Mouse (Mus musculus): ENCODE results near the gene Kri1. TPM values are rescaled to one million over a fixed set of nuclear protein-coding genes. Genes with fewer than 3 reads are reported as not detected.

Kri1 gene
- polyA plus RNA-seq, 1 experiment from 2014 or later, result 16.3 TPM

DNA sequence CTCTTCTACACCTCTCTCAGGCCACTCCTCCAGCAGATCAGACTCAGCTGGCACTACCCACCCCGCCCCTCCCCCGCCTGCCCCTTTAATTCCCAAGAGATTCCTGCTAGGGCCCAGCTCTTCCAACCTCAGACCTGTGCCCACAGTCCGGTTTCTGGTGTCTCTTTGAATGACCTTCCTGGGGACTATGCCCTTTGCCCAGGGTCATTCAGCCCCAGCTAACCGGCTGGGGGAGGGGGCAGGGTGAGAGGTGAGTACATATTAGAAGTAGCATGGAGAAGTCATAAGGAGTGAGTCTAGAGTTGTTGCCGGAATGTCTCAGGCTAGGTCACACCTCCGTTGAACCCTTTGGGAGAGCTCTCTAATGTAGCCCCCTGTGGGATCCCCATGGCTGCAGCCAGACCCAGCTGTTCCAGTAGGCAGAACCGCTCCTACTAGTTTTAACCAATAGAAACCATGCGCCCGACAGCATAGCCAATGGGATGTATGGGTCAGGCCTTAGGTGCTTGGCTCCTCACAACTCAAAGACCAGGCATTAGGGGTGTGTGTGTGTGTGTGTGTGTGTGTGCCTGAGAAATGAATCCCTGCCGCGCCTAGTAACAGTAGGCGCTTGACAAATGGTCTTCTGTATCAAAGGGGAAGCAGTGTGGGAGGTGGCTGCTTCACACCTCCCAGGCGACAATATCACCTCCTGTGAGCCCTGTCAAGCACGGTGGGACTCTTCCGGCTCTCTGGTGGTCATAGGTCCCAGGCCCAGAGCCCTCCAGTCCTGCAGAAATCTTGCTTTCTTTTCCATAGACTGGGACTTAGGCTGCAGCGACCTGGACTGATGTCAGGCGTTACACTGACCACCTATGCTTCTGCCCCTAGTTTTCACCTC is 37.9 kb downstream of the Kri1 start:
- Histone ChIP-seq H3K36me3 (ENCODE audit: control insufficient read depth, insufficient read depth, low read length) (no peaks in the 10 kb centered on the region), H3K9ac (ENCODE audit: low read length) (no peak overlapping the region), H3K4me1 (replicated peaks; ENCODE audit: control insufficient read depth, insufficient read depth, low read length) (peaks cover 2% of the 10 kb centered on the region; the same call in 1 of the 2 replicates), H3K9me3 (ENCODE audit: control insufficient read depth, low read length) (no peaks in the 10 kb centered on the region), H3K27me3 (ENCODE audit: control insufficient read depth, insufficient read depth, low read length) (peaks cover 53% of the 10 kb centered on the region), H3K4me2 (ENCODE audit: low read depth, low read length, severe bottlenecking) (no peak overlapping the region), H3K27ac (ENCODE audit: low read depth, low read length) (no peak overlapping the region), H3K4me3 (ENCODE audit: low read depth, low read length) (no peak overlapping the region)
- no peak for DNase-seq (ENCODE audit: low spot score)
- WGBS, result 37% methylated on average over 17 of the region's 17 CpGs
- no peak for ATAC-seq (replicated peaks; ENCODE audit: low FRiP score)

DNA sequence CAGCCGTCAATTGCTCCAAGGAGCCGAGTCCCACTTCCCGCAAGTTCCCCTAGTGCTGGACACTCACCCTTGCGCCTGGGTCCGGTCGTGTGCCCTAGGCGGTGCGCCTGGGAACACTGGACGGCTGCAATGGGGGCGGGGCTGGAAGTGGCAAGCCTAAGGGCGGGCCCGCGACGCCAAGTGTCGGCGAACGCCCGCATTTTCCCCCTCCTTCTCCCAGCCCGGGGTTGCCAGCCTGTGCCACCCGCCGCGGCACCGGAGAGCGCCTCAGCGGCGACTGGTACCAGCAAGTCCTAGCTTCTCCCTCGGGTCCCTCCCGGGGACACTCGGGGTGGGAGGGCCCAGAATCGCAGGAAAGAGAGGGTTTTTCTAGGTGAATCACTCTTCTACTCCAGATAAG is 39.4 kb downstream of the Kri1 start, which contains the start of gene S1pr5:
Gene S1pr5, minus strand, starts transcription at position 118 of the 400 bp plus-strand sequence.
- Histone ChIP-seq H3K4me2 (ENCODE audit: low read depth, low read length, severe bottlenecking) (no peak within 1 kb of the TSS), H3K4me1 (replicated peaks; ENCODE audit: control insufficient read depth, insufficient read depth, low read length) (peaks cover 10% of the 10 kb centered on the region; the same call in 1 of the 2 replicates), H3K27ac (ENCODE audit: low read depth, low read length) (no peak within 1 kb of the TSS), H3K27me3 (ENCODE audit: control insufficient read depth, insufficient read depth, low read length) (peaks cover 69% of the 10 kb centered on the region), H3K9ac (ENCODE audit: low read length) (no peak within 1 kb of the TSS), H3K9me3 (ENCODE audit: control insufficient read depth, low read length) (no peaks in the 10 kb centered on the region), H3K36me3 (ENCODE audit: control insufficient read depth, insufficient read depth, low read length) (no peaks in the 10 kb centered on the region), H3K4me3 (ENCODE audit: low read depth, low read length) (peak within 1 kb of the TSS; percentile 2; the same call in 1 of the 2 replicates)
- DNase-seq (ENCODE audit: low spot score) (no peak), ATAC-seq (replicated peaks; ENCODE audit: low FRiP score) (no peak)
- under 1% methylated on average over 30 of the region's 30 CpGs for WGBS

DNA sequence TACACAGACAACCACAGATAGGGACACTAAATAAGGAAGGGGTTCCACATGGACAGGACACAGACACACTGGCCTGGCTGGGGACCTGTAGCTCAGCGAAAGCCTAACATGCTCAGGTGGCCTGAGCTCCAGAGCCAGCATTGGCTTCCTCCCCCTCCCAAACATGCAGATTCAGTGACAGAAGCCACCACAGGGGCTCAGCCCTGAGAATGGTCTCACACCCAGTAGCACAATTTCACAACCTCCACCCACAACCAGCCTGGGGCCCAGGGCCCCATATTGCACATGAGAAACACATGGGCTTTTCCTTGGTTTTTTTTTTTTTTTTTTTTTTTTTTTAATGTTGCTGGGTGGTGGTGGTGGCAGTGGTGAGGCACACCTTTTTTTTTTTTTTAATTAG is 41.4 kb downstream of the Kri1 start:
- peaks cover 82% of the 10 kb centered on the region for H3K27me3 ChIP-seq (ENCODE audit: control insufficient read depth, insufficient read depth, low read length)
- no peak for ATAC-seq (replicated peaks; ENCODE audit: low FRiP score)
- no peak overlapping the region for H3K4me2 ChIP-seq (ENCODE audit: low read depth, low read length, severe bottlenecking)
- H3K4me3 ChIP-seq (ENCODE audit: low read depth, low read length), result no peak overlapping the region
- H3K36me3 ChIP-seq (ENCODE audit: control insufficient read depth, insufficient read depth, low read length), result no peaks in the 10 kb centered on the region
- H3K9me3 ChIP-seq (ENCODE audit: control insufficient read depth, low read length), result no peaks in the 10 kb centered on the region
- H3K4me1 ChIP-seq (replicated peaks; ENCODE audit: control insufficient read depth, insufficient read depth, low read length), result peaks cover 10% of the 10 kb centered on the region; the same call in 1 of the 2 replicates
- no peak for DNase-seq (ENCODE audit: low spot score)
- 55% methylated on average over 1 of the region's 1 CpGs for WGBS
- H3K9ac ChIP-seq (ENCODE audit: low read length), result no peak overlapping the region
- H3K27ac ChIP-seq (ENCODE audit: low read depth, low read length), result no peak overlapping the region

DNA sequence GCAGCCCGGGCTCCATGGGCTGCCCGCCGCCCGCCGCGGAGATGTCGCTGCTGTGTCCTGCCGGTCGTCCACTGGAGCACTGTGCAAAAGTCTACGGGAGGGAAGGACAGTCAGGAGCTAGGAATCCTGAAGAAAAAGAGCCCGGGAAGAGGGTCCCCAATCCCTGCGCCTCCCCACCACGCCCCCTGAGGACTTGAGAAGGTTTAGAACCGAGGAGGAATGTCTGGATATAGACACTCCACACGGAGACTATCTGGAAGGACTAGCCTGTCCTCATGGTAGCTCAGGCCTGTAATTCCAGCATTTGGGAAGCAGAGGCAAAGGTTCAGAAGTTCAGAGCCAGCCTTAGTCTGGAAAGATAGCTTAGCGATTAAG is 42.7 kb downstream of the Kri1 start:
- Histone ChIP-seq H3K4me2 (ENCODE audit: low read depth, low read length, severe bottlenecking) (peak overlapping the region; percentile 54), H3K36me3 (ENCODE audit: control insufficient read depth, insufficient read depth, low read length) (no peaks in the 10 kb centered on the region), H3K27ac (ENCODE audit: low read depth, low read length) (no peak overlapping the region), H3K9ac (ENCODE audit: low read length) (no peak overlapping the region; the same call in 1 of the 2 replicates), H3K4me1 (replicated peaks; ENCODE audit: control insufficient read depth, insufficient read depth, low read length) (peaks cover 10% of the 10 kb centered on the region; the same call in 1 of the 2 replicates), H3K4me3 (ENCODE audit: low read depth, low read length) (peak overlapping the region; percentile 25), H3K27me3 (ENCODE audit: control insufficient read depth, insufficient read depth, low read length) (peaks cover 75% of the 10 kb centered on the region), H3K9me3 (ENCODE audit: control insufficient read depth, low read length) (no peaks in the 10 kb centered on the region)
- WGBS, result 1% methylated on average over 16 of the region's 16 CpGs
- no peak for DNase-seq (ENCODE audit: low spot score)
- no peak for ATAC-seq (replicated peaks; ENCODE audit: low FRiP score)

DNA sequence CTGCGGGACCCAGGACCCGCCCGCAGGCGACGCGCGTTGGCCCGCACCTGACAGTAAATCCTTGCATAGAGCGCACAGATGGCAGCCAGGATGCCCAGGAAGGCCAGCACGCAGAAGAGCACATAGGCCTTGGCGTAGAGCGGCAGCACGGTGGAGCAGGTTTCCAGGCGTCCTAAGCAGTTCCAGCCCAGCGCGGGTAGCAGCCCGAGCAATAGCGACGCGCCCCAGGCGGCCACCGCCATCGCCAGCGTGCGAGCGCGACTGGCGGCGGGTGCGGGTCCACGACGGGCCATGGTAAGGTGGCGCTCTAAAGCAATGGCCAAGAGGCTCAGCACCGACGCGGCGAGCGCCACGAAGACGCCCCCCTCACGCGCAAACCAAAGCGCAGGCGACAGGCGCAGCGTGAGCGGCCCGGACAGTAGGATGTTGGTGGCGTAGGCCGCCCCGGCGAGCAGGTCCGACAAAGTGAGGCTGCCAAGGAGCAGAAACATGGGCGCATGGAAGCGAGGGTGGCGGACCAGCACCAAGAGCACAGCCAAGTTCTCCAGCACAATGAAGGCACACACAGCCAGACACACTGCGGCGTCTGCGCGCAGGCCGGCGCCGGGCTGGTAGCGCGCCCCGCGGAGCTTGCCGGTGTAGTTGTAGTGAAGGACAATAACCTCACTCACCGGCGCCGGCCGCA is 43.2 kb downstream of the Kri1 start:
- under 1% methylated on average over 72 of the region's 72 CpGs for WGBS
- Histone ChIP-seq H3K9ac (ENCODE audit: low read length) (no peak overlapping the region; the same call in 1 of the 2 replicates), H3K36me3 (ENCODE audit: control insufficient read depth, insufficient read depth, low read length) (no peaks in the 10 kb centered on the region), H3K4me1 (replicated peaks; ENCODE audit: control insufficient read depth, insufficient read depth, low read length) (peaks cover 10% of the 10 kb centered on the region; the same call in 1 of the 2 replicates), H3K9me3 (ENCODE audit: control insufficient read depth, low read length) (no peaks in the 10 kb centered on the region), H3K4me2 (ENCODE audit: low read depth, low read length, severe bottlenecking) (peak overlapping the region; percentile 54), H3K27me3 (ENCODE audit: control insufficient read depth, insufficient read depth, low read length) (peaks cover 70% of the 10 kb centered on the region), H3K4me3 (ENCODE audit: low read depth, low read length) (peak overlapping the region; percentile 25), H3K27ac (ENCODE audit: low read depth, low read length) (no peak overlapping the region)
- no peak for ATAC-seq (replicated peaks; ENCODE audit: low FRiP score)
- DNase-seq (ENCODE audit: low spot score), result peak; percentile 59

DNA sequence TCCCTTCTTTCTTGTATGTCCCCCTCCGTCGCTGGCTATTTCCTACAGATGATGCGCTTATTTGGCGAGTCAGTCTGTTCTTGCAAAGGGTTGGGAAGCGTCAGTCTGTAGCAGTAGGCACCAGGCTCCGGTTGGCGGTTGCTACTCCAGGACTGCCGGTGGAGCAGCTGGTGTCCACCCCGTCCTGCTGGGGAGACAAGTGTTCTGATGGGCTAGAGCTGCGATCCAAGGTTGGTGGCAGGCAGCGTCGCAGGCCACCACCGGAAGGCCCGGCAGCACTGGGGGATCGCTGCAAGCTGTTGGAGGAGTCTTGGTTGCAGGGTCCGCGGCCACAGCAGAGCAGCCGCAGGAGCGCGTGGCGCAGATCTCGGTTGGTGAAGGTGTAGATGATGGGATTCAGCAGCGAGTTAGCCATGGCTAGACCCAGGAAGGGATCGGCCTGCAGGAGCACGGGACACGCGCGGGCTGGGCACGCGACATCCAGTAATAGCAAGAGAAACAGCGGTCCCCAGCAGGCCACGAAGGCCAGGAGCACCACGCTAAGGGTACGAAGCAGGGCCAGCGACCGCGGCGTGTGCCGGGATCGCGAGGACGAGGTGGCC is 43.8 kb downstream of the Kri1 start:
- DNase-seq (ENCODE audit: low spot score) (no peak), ATAC-seq (replicated peaks; ENCODE audit: low FRiP score) (no peak)
- H3K27me3 ChIP-seq (ENCODE audit: control insufficient read depth, insufficient read depth, low read length), result peaks cover 63% of the 10 kb centered on the region
- H3K9me3 ChIP-seq (ENCODE audit: control insufficient read depth, low read length), result no peaks in the 10 kb centered on the region
- H3K27ac ChIP-seq (ENCODE audit: low read depth, low read length), result no peak overlapping the region
- peak overlapping the region; percentile 25 for H3K4me3 ChIP-seq (ENCODE audit: low read depth, low read length)
- WGBS, result 5% methylated on average over 42 of the region's 42 CpGs
- no peak overlapping the region for H3K9ac ChIP-seq (ENCODE audit: low read length)
- H3K4me1 ChIP-seq (replicated peaks; ENCODE audit: control insufficient read depth, insufficient read depth, low read length), result peaks cover 10% of the 10 kb centered on the region; the same call in 1 of the 2 replicates
- peak overlapping the region; percentile 54 for H3K4me2 ChIP-seq (ENCODE audit: low read depth, low read length, severe bottlenecking)
- no peaks in the 10 kb centered on the region for H3K36me3 ChIP-seq (ENCODE audit: control insufficient read depth, insufficient read depth, low read length)

DNA sequence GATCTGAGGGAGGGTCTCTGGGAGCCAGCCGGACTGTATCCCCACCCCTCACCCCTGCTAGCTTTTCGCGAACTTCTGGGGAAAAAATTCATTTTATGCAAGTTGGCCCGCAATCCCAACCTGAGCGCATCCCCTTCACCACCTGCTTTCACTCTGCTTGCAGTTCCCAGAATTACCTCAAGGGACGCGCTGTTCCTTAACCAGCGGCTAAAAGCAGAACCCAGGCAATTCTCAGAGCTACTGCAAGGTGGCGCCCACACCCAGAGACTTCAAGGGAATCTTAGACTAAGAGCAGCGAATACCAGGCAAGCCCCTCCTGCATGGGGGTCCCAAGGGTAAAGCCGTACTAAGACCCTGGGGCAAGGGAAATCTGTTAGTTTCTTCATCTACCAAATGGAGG is 46.4 kb downstream of the Kri1 start:
- no peak overlapping the region for H3K4me2 ChIP-seq (ENCODE audit: low read depth, low read length, severe bottlenecking)
- H3K4me1 ChIP-seq (replicated peaks; ENCODE audit: control insufficient read depth, insufficient read depth, low read length), result peaks cover 19% of the 10 kb centered on the region
- H3K9ac ChIP-seq (ENCODE audit: low read length), result no peak overlapping the region
- no peak overlapping the region for H3K4me3 ChIP-seq (ENCODE audit: low read depth, low read length)
- 4% methylated on average over 11 of the region's 11 CpGs for WGBS
- ATAC-seq (replicated peaks; ENCODE audit: low FRiP score), result peak; percentile 16; the same call in 1 of the 2 replicates
- H3K36me3 ChIP-seq (ENCODE audit: control insufficient read depth, insufficient read depth, low read length), result no peaks in the 10 kb centered on the region
- peaks cover 43% of the 10 kb centered on the region for H3K27me3 ChIP-seq (ENCODE audit: control insufficient read depth, insufficient read depth, low read length)
- peak; percentile 92 for DNase-seq (ENCODE audit: low spot score)
- no peaks in the 10 kb centered on the region for H3K9me3 ChIP-seq (ENCODE audit: control insufficient read depth, low read length)
- H3K27ac ChIP-seq (ENCODE audit: low read depth, low read length), result no peak overlapping the region

DNA sequence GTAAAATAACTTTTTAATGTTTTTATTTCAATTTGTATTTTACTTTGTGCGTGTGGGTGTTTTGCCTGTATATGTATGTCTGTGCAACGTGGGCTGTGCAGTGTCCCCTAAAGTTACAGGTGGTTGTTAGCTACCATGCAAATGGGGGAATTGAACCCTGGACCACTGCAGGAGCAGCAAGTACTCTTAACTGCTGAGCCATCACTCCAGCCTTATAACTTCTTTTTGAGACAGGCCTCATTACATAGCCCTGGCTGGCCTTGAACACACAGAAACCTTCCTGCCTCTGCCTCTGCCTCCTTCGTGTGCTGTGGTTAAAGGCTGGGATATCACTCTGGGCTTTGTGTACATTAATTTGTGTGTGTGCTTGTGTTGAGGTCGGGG is 48.3 kb downstream of the Kri1 start:
- H3K36me3 ChIP-seq (ENCODE audit: control insufficient read depth, insufficient read depth, low read length), result no peaks in the 10 kb centered on the region
- 33% methylated on average over 4 of the region's 4 CpGs for WGBS
- peak overlapping the region; percentile 82 for H3K4me2 ChIP-seq (ENCODE audit: low read depth, low read length, severe bottlenecking)
- peak overlapping the region; percentile 98 for H3K9ac ChIP-seq (ENCODE audit: low read length)
- peaks cover 18% of the 10 kb centered on the region for H3K4me1 ChIP-seq (replicated peaks; ENCODE audit: control insufficient read depth, insufficient read depth, low read length)
- ATAC-seq (replicated peaks; ENCODE audit: low FRiP score), result no peak
- peaks cover 25% of the 10 kb centered on the region for H3K27me3 ChIP-seq (ENCODE audit: control insufficient read depth, insufficient read depth, low read length)
- no peaks in the 10 kb centered on the region for H3K9me3 ChIP-seq (ENCODE audit: control insufficient read depth, low read length)
- H3K4me3 ChIP-seq (ENCODE audit: low read depth, low read length), result peak overlapping the region; percentile 95
- peak; percentile 50 for DNase-seq (ENCODE audit: low spot score)
- no peak overlapping the region for H3K27ac ChIP-seq (ENCODE audit: low read depth, low read length)

Data from forebrain, embryonic 11.5 days (tissue).